Mouse (Mus musculus) heart, postnatal 10 days (tissue): ENCODE results near the gene Olfr509. TPM values are rescaled to one million over a fixed set of nuclear protein-coding genes. Genes with fewer than 3 reads are reported as not detected.
"Not testable (repeated sequence)": the region's sequence is repeated elsewhere in the genome, so short reads cannot be mapped to it uniquely, and the experiment has no call there.

Experiments
- DNase-seq, 2 experiments: peaks; one replicate each; pipeline ENCODE4 v3.0.0; 2021
- intact Hi-C: fragments of 180-260 bp; cut with DNase I; formaldehyde crosslinking; loops from one replicate; pipeline ENCODE4 v1.15.1; 2025
- total RNA-seq, 2 experiments: library from RNA; stranded (reverse); gene quantifications; 2 replicates each; pipeline ENCODE4 v1.2.3; 2021

The Olfr509 gene
- not detected for total RNA-seq

- no peak for DNase-seq
- intact Hi-C loops: no loop called here
Observed at GRCm38 (mm10) chr7:108651806-108652205, at the start of gene Olfr509. Gene Olfr509 (minus strand): TSS chr7:108651906.

GRCm38 (mm10) chr7:108678886-108679285 lies 27.2 kb upstream of the Olfr509 start:
- intact Hi-C loops: no loop called here
- DNase-seq: no peak

DNA sequence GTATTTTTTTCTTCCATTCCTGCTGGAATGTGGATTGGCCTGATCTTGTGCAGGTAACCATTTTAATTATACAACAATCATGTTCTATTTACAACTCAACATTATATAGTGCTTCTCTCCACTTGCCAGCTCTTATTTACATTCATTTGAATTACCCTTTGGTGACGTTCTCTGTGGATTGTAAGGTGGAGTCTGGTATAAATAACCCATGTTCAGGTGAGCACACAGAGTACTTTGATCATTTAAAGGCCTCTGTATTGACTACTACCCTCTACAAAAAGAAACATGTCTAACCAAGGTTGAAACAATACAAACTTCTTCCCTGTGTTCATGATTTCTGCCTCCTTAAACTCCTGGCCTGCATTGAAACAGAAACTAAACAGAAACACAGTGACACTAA lies 19.4 kb upstream of the Olfr509 start:
- no peak for DNase-seq
- intact Hi-C loops: no loop called here

DNA sequence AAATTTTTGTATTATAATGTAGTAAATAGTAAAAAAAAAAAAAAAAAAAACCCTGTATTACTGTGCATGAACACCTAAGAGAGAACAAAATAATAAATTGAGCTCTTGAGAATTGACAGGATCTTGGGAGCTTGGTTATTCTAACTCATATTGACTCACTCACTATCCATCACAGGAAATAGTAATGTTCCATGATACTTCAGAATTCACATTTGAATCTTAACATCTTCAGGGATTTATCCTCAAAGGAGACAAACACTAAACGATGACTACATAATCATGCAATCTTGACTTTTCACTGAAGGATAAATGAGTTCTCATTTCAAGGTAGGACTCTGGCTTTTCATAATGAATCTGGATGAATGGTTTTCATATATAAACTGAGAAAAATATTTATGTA lies 14.4 kb upstream of the Olfr509 start, which contains the start of gene Olfr510:
Gene Olfr510 (plus strand): TSS at position 301 of the 400 bp plus-strand sequence.
- no peak for DNase-seq
- intact Hi-C loops: no loop called here

DNA sequence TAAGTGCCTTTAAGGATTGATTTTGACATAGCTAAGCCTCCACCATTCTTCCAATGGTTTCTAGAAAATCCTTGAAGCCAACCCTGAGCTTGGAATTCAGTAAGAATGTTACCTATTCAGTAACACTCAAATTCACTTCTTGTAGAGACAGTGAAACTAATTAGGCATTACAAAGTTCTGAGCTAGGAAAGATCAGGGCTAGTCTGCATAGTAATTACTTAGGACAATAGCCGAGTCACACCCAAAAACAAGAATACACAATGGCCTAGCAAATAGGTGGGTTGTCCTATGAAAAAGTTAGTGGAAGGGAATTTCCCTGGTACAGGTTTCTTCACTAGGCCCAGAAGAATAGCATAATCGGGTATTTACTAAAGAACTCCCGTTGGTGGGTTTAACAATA lies 10.7 kb upstream of the Olfr509 start:
- intact Hi-C loops: no loop called here
- DNase-seq: no peak

GRCm38 (mm10) chr7:108629694-108630093 lies 22.0 kb downstream of the Olfr509 start, which contains the start of gene Olfr508:
Gene Olfr508 (plus strand): TSS chr7:108629994.
- no peak for DNase-seq
- intact Hi-C loops: no loop called here

- intact Hi-C loops: no loop called here
- DNase-seq: no peak
Observed at GRCm38 (mm10) chr7:108621514-108621913, 30.2 kb downstream of the Olfr509 start, which contains the start of gene Olfr507. Gene Olfr507 (plus strand): TSS chr7:108621814.

GRCm38 (mm10) chr7:108616781-108617180 lies 34.9 kb downstream of the Olfr509 start:
- DNase-seq, intact Hi-C loops: not testable (repeated sequence)

DNA sequence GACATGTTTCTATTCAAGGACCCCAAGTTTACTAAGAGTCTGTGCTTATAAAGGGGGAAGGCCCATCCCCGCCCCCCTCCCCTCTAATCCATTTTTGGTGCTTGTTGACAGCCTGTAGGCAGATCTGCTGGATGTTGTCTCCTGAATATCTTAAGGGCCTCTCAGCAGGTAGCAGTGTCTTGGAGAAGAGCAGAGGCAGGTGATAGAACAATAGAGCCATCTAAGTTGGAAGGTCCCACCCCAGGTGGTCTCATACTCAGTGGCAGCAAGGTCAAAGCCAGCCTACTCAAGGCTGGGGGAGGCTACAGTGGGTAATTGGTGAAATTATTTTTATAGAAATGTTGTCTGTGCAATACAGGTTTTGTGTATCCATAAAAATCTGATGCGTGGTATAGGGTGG lies 37.6 kb downstream of the Olfr509 start:
- intact Hi-C loops: no loop called here
- DNase-seq: no peak

GRCm38 (mm10) chr7:108610487-108610886 lies 41.2 kb downstream of the Olfr509 start, which contains the start of gene Olfr506:
Gene Olfr506 (plus strand): TSS chr7:108610787.
- no peak for DNase-seq
- intact Hi-C loops: no loop called here

- intact Hi-C loops, DNase-seq: not testable (repeated sequence)
Observed at GRCm38 (mm10) chr7:108601916-108602315, 49.8 kb downstream of the Olfr509 start.

Other genes with a start within 250 kb of the Olfr509 start
- gene Olfr497, start 231.5 kb downstream of the Olfr509 start, total RNA-seq: not detected
- not detected for gene Olfr498, start 186.6 kb downstream of the Olfr509 start, total RNA-seq
- not detected for gene Olfr502, start 126.8 kb downstream of the Olfr509 start, total RNA-seq
- not detected for gene Olfr503, start 107.4 kb downstream of the Olfr509 start, total RNA-seq
- not detected for gene Olfr504, start 86.1 kb downstream of the Olfr509 start, total RNA-seq
- gene Olfr506, start 41.1 kb downstream of the Olfr509 start, total RNA-seq: not detected
- gene Olfr507, start 30.1 kb downstream of the Olfr509 start, total RNA-seq: not detected
- gene Olfr508, start 21.9 kb downstream of the Olfr509 start, total RNA-seq: not detected
- not detected for gene Olfr510, start 14.5 kb upstream of the Olfr509 start, total RNA-seq
- gene Olfr512, start 61.4 kb upstream of the Olfr509 start, total RNA-seq: not detected
- gene Olfr513, start 99.1 kb upstream of the Olfr509 start, total RNA-seq: not detected
- gene Olfr514, start 174.1 kb upstream of the Olfr509 start, total RNA-seq: not detected
- gene Olfr516, start 198.6 kb upstream of the Olfr509 start, total RNA-seq: not detected
- not detected for gene Olfr517, start 220.5 kb upstream of the Olfr509 start, total RNA-seq
- not detected for gene Olfr518, start 233.1 kb upstream of the Olfr509 start, total RNA-seq
- not detected for gene Olfr519, start 242.5 kb upstream of the Olfr509 start, total RNA-seq